Mouse (Mus musculus) layer of hippocampus, adult 8-10 months (tissue): ENCODE data around the gene Gm9970. TPM values are rescaled to one million over a fixed set of nuclear protein-coding genes. Genes with fewer than 3 reads are reported as not detected.
A peak's percentile ranks its signal among the peaks of the same experiment; 100 is the strongest.

Experiments
- DNase-seq, 2 experiments: peaks; one replicate each; pipeline ENCODE4 v3.0.0; 2022; ENCODE audit warnings: low spot score in 2 of 2
- total RNA-seq, 4 experiments: library from RNA; stranded (reverse); gene quantifications; 2 replicates each; pipeline ENCODE4 v1.2.4; 2022

Gene Gm9970
- total RNA-seq, result under 1 TPM in 1 of 4 experiments, not detected in 3; 0.85 TPM

- DNase-seq, result peak; percentile 93 to 94
Measured at GRCm38 (mm10) chr5:31240637-31241521, at the start of gene Gm9970, which contains the start of gene Nrbp1. TSS of gene Gm9970 (minus strand) at chr5:31241232. TSS of gene Nrbp1 (plus strand) at chr5:31240864.

- DNase-seq, result no peak
Measured at GRCm38 (mm10) chr5:31289626-31290230, 48.7 kb upstream of the Gm9970 start.

- no peak for DNase-seq
Measured at GRCm38 (mm10) chr5:31288655-31289054, 47.6 kb upstream of the Gm9970 start.

- no peak for DNase-seq
Measured at GRCm38 (mm10) chr5:31288225-31288624, 47.2 kb upstream of the Gm9970 start.

GRCm38 (mm10) chr5:31279245-31279988 is 38.4 kb upstream of the Gm9970 start:
- DNase-seq, result no peak

- no peak for DNase-seq
Measured at GRCm38 (mm10) chr5:31273018-31273417, 32.0 kb upstream of the Gm9970 start.

- DNase-seq, result no peak
Measured at GRCm38 (mm10) chr5:31267686-31268085, 26.7 kb upstream of the Gm9970 start.

GRCm38 (mm10) chr5:31266101-31266500 is 25.1 kb upstream of the Gm9970 start:
- no peak for DNase-seq

- DNase-seq, result no peak
Measured at GRCm38 (mm10) chr5:31257616-31258015, 16.6 kb upstream of the Gm9970 start.

- DNase-seq, result no peak
Measured at GRCm38 (mm10) chr5:31255971-31256370, 14.9 kb upstream of the Gm9970 start.

GRCm38 (mm10) chr5:31255381-31255780 is 14.3 kb upstream of the Gm9970 start:
- no peak for DNase-seq

- no peak for DNase-seq
Measured at GRCm38 (mm10) chr5:31254901-31255300, 13.9 kb upstream of the Gm9970 start.

GRCm38 (mm10) chr5:31254452-31254851 is 13.4 kb upstream of the Gm9970 start:
- DNase-seq, result no peak

GRCm38 (mm10) chr5:31253806-31254205 is 12.8 kb upstream of the Gm9970 start:
- DNase-seq, result no peak

- no peak for DNase-seq
Measured at GRCm38 (mm10) chr5:31252795-31253545, 11.9 kb upstream of the Gm9970 start.

GRCm38 (mm10) chr5:31252151-31252550 is 11.1 kb upstream of the Gm9970 start:
- DNase-seq, result no peak

GRCm38 (mm10) chr5:31251541-31252101 is 10.6 kb upstream of the Gm9970 start, which contains the start of gene Krtcap3:
TSS of gene Krtcap3 (plus strand) at chr5:31251691.
- no peak for DNase-seq

GRCm38 (mm10) chr5:31250716-31251115 is 9.7 kb upstream of the Gm9970 start:
- no peak for DNase-seq

GRCm38 (mm10) chr5:31242191-31242590 is 1.2 kb upstream of the Gm9970 start:
- DNase-seq, result no peak

GRCm38 (mm10) chr5:31241522-31242034 is 546 bp upstream of the Gm9970 start:
- no peak for DNase-seq

- DNase-seq, result no peak
Measured at GRCm38 (mm10) chr5:31226641-31227040, 14.4 kb downstream of the Gm9970 start.
